Mouse (Mus musculus): Measurements from ENCODE around the gene Cnot8. TPM values are rescaled to one million over a fixed set of nuclear protein-coding genes. Genes with fewer than 3 reads are reported as not detected.
A peak's percentile ranks its signal among the peaks of the same experiment; 100 is the strongest.

Gene Cnot8
- total and polyA plus RNA-seq, 3 experiments, result 35.5 to 43.0 (median 36.4) TPM

- 52% methylated on average over 5 of the region's 5 CpGs for WGBS
- no peak for DNase-seq
- Histone ChIP-seq H3K27me3 (ENCODE audit: control insufficient read depth, insufficient read depth, low read length) (no peaks in the 10 kb centered on the region), H3K79me2 (replicated peaks; ENCODE audit: control insufficient read depth, insufficient read depth, low read length) (no peaks in the 10 kb centered on the region), H3K27ac (no peak overlapping the region), H3K36me3 (ENCODE audit: control insufficient read depth, insufficient read depth, low read length) (0 out of 2 replicates have a peak, but pooled peaks cover 1% of the 10 kb centered on the region), H3K9ac (ENCODE audit: low read depth, low read length) (no peak overlapping the region), H3K4me1 (ENCODE audit: control insufficient read depth, insufficient read depth, low read length) (no peaks in the 10 kb centered on the region), H3K4me3 (no peak overlapping the region)
- TF ChIP-seq CTCF (IDR thresholded peaks at IDR 0.05) (no peak), EP300 (IDR thresholded peaks at IDR 0.05; ENCODE audit: insufficient read depth, low read depth, low read length) (no peak), POLR2A (IDR thresholded peaks at IDR 0.05; ENCODE audit: insufficient read depth, low read depth, low read length) (no peak)
- intact Hi-C loops (cut with DNase I), result no loop called here
Measured at GRCm38 (mm10) chr11:58146241-58146640, 42.3 kb downstream of the Cnot8 start.

GRCm38 (mm10) chr11:58155458-58155857, 51.5 kb downstream of the Cnot8 start:
- Histone ChIP-seq H3K27ac (no peak overlapping the region), H3K36me3 (ENCODE audit: control insufficient read depth, insufficient read depth, low read length) (no peaks in the 10 kb centered on the region), H3K79me2 (replicated peaks; ENCODE audit: control insufficient read depth, insufficient read depth, low read length) (no peaks in the 10 kb centered on the region), H3K4me1 (ENCODE audit: control insufficient read depth, insufficient read depth, low read length) (no peaks in the 10 kb centered on the region), H3K4me3 (no peak overlapping the region), H3K9ac (ENCODE audit: low read depth, low read length) (no peak overlapping the region), H3K27me3 (ENCODE audit: control insufficient read depth, insufficient read depth, low read length) (no peaks in the 10 kb centered on the region)
- 70% methylated on average over 9 of the region's 9 CpGs for WGBS
- no peak for DNase-seq
- intact Hi-C loops (cut with DNase I), result no loop called here
- TF ChIP-seq EP300 (IDR thresholded peaks at IDR 0.05; ENCODE audit: insufficient read depth, low read depth, low read length), result no peak
- no peak for TF ChIP-seq POLR2A (IDR thresholded peaks at IDR 0.05; ENCODE audit: insufficient read depth, low read depth, low read length)
- no peak for TF ChIP-seq CTCF (IDR thresholded peaks at IDR 0.05)

- H3K79me2 ChIP-seq (replicated peaks; ENCODE audit: control insufficient read depth, insufficient read depth, low read length), result no peaks in the 10 kb centered on the region
- 82% methylated on average over 3 of the region's 3 CpGs for WGBS
- H3K27me3 ChIP-seq (ENCODE audit: control insufficient read depth, insufficient read depth, low read length), result no peaks in the 10 kb centered on the region
- no peaks in the 10 kb centered on the region for H3K36me3 ChIP-seq (ENCODE audit: control insufficient read depth, insufficient read depth, low read length)
- intact Hi-C loops (cut with DNase I), result no loop called here
- DNase-seq, result no peak
- no peak for TF ChIP-seq EP300 (IDR thresholded peaks at IDR 0.05; ENCODE audit: insufficient read depth, low read depth, low read length)
- no peak for TF ChIP-seq CTCF (IDR thresholded peaks at IDR 0.05)
- TF ChIP-seq POLR2A (IDR thresholded peaks at IDR 0.05; ENCODE audit: insufficient read depth, low read depth, low read length), result no peak
- no peak overlapping the region for H3K9ac ChIP-seq (ENCODE audit: low read depth, low read length)
- H3K4me1 ChIP-seq (ENCODE audit: control insufficient read depth, insufficient read depth, low read length), result no peaks in the 10 kb centered on the region
- no peak overlapping the region for H3K4me3 ChIP-seq
- no peak overlapping the region for H3K27ac ChIP-seq
Measured at GRCm38 (mm10) chr11:58156871-58157270, 52.9 kb downstream of the Cnot8 start.

GRCm38 (mm10) chr11:58165072-58165471, 61.1 kb downstream of the Cnot8 start:
- DNase-seq, result no peak
- no peak overlapping the region for H3K27ac ChIP-seq
- no peak overlapping the region for H3K4me3 ChIP-seq
- intact Hi-C loops (cut with DNase I), result no loop called here
- 96% methylated on average over 2 of the region's 2 CpGs for WGBS
- H3K9ac ChIP-seq (ENCODE audit: low read depth, low read length), result no peak overlapping the region
- no peaks in the 10 kb centered on the region for H3K27me3 ChIP-seq (ENCODE audit: control insufficient read depth, insufficient read depth, low read length)
- H3K79me2 ChIP-seq (replicated peaks; ENCODE audit: control insufficient read depth, insufficient read depth, low read length), result no peaks in the 10 kb centered on the region
- no peaks in the 10 kb centered on the region for H3K36me3 ChIP-seq (ENCODE audit: control insufficient read depth, insufficient read depth, low read length)
- TF ChIP-seq EP300 (IDR thresholded peaks at IDR 0.05; ENCODE audit: insufficient read depth, low read depth, low read length), result no peak
- TF ChIP-seq CTCF (IDR thresholded peaks at IDR 0.05), result peak; percentile 41
- TF ChIP-seq POLR2A (IDR thresholded peaks at IDR 0.05; ENCODE audit: insufficient read depth, low read depth, low read length), result no peak
- H3K4me1 ChIP-seq (ENCODE audit: control insufficient read depth, insufficient read depth, low read length), result peaks cover 2% of the 10 kb centered on the region; the same call in 1 of the 2 replicates

- peak overlapping the region; percentile 72 for H3K27ac ChIP-seq
- intact Hi-C loops (cut with DNase I), result no loop called here
Measured at GRCm38 (mm10) chr11:58167822-58168166, 63.8 kb downstream of the Cnot8 start.

More at GRCm38 (mm10) chr11:58167822-58168166, 63.8 kb downstream of the Cnot8 start:
- no peak for DNase-seq
- WGBS, result 1% methylated on average over 8 of the region's 8 CpGs
- TF ChIP-seq POLR2A (IDR thresholded peaks at IDR 0.05; ENCODE audit: insufficient read depth, low read depth, low read length), result no peak
- TF ChIP-seq EP300 (IDR thresholded peaks at IDR 0.05; ENCODE audit: insufficient read depth, low read depth, low read length), result no peak
- no peak for TF ChIP-seq CTCF (IDR thresholded peaks at IDR 0.05)
- Histone ChIP-seq H3K4me1 (ENCODE audit: control insufficient read depth, insufficient read depth, low read length) (peaks cover 3% of the 10 kb centered on the region), H3K27me3 (ENCODE audit: control insufficient read depth, insufficient read depth, low read length) (no peaks in the 10 kb centered on the region), H3K9ac (ENCODE audit: low read depth, low read length) (peak overlapping the region; percentile 93), H3K36me3 (ENCODE audit: control insufficient read depth, insufficient read depth, low read length) (no peaks in the 10 kb centered on the region), H3K4me3 (peak overlapping the region; percentile 94), H3K79me2 (replicated peaks; ENCODE audit: control insufficient read depth, insufficient read depth, low read length) (no peaks in the 10 kb centered on the region)

Other genes with a start within 250 kb of the Cnot8 start
- gene Larp1, start 95.1 kb upstream of the Cnot8 start, total RNA-seq (2021), result 10 to 100 TPM; 57.4 to 63.4 TPM
- gene Larp1, start 95.1 kb upstream of the Cnot8 start, polyA plus RNA-seq (2012; rRNA removed), result 26.5 and 35.7 TPM in 2 replicates
- not detected for gene Gm12248, start 11.0 kb upstream of the Cnot8 start, total RNA-seq (2021)
- gene Gm12248, start 11.0 kb upstream of the Cnot8 start, polyA plus RNA-seq (2012; rRNA removed), result 0.44 TPM in 1 of 2 replicates, not detected in the other
- 1 to 10 TPM; 9.1 to 9.3 TPM for gene Gemin5, start 64.4 kb downstream of the Cnot8 start, total RNA-seq (2021)
- gene Gemin5, start 64.4 kb downstream of the Cnot8 start, polyA plus RNA-seq (2012; rRNA removed), result 3.2 and 4.7 TPM in 2 replicates
- gene Mrpl22, start 67.5 kb downstream of the Cnot8 start, total RNA-seq (2021), result 10 to 100 TPM; 50.7 to 53.9 TPM
- 48.4 and 48.6 TPM in 2 replicates for gene Mrpl22, start 67.5 kb downstream of the Cnot8 start, polyA plus RNA-seq (2012; rRNA removed)
- gene Igtp, start 95.4 kb downstream of the Cnot8 start, total RNA-seq (2021), result 10 to 100 TPM in 1 of 2 experiments, 1 to 10 TPM in 1; 9.3 to 12.4 TPM
- 14.1 and 16.4 TPM in 2 replicates for gene Igtp, start 95.4 kb downstream of the Cnot8 start, polyA plus RNA-seq (2012; rRNA removed)
- gene Irgm2, start 95.5 kb downstream of the Cnot8 start, total RNA-seq (2021), result 10 to 100 TPM; 10.6 to 16.4 TPM
- 11.9 and 18.3 TPM in 2 replicates for gene Irgm2, start 95.5 kb downstream of the Cnot8 start, polyA plus RNA-seq (2012; rRNA removed)
- gene 4930438A08Rik, start 170.6 kb downstream of the Cnot8 start, total RNA-seq (2021), result not detected
- gene 4930438A08Rik, start 170.6 kb downstream of the Cnot8 start, polyA plus RNA-seq (2012; rRNA removed), result not detected in 2 replicates
- gene Zfp692, start 202.9 kb downstream of the Cnot8 start, total RNA-seq (2021), result 1 to 10 TPM; 3.1 to 4.4 TPM
- gene Zfp692, start 202.9 kb downstream of the Cnot8 start, polyA plus RNA-seq (2012; rRNA removed), result 9.8 and 11.3 TPM in 2 replicates
- gene Zfp672, start 226.2 kb downstream of the Cnot8 start, total RNA-seq (2021), result 10 to 100 TPM; 41.9 to 48.7 TPM
- 33.8 and 38.4 TPM in 2 replicates for gene Zfp672, start 226.2 kb downstream of the Cnot8 start, polyA plus RNA-seq (2012; rRNA removed)
- 10 to 100 TPM; 28.4 to 33.9 TPM for gene Sh3bp5l, start 226.6 kb downstream of the Cnot8 start, total RNA-seq (2021)
- 22.8 and 30.4 TPM in 2 replicates for gene Sh3bp5l, start 226.6 kb downstream of the Cnot8 start, polyA plus RNA-seq (2012; rRNA removed)

All from heart, adult 2 months (tissue).